Mouse (Mus musculus): ENCODE measurements around the gene Apol9b. TPM values are rescaled to one million over a fixed set of nuclear protein-coding genes. Genes with fewer than 3 reads are reported as not detected.

Gene Apol9b
- polyA plus RNA-seq, 1 experiment, result not detected

GRCm38 (mm10) chr15:77757586-77758226 is 28.9 kb downstream of the Apol9b start:
- TF ChIP-seq POLR2A (IDR thresholded peaks at IDR 0.05; ENCODE audit: borderline replicate concordance, extremely low read depth, insufficient read depth, insufficient read length, poor library complexity, severe bottlenecking) (no peak), CTCF (IDR thresholded peaks at IDR 0.05; ENCODE audit: borderline replicate concordance, extremely low read depth, insufficient read depth, insufficient read length) (no peak; the same call in 1 of the 2 replicates)
- no peak for DNase-seq (ENCODE audit: low read depth)

GRCm38 (mm10) chr15:77760037-77760436 is 31.2 kb downstream of the Apol9b start:
- no peak for DNase-seq (ENCODE audit: low read depth)
- TF ChIP-seq CTCF (IDR thresholded peaks at IDR 0.05; ENCODE audit: borderline replicate concordance, extremely low read depth, insufficient read depth, insufficient read length) (no peak), POLR2A (IDR thresholded peaks at IDR 0.05; ENCODE audit: borderline replicate concordance, extremely low read depth, insufficient read depth, insufficient read length, poor library complexity, severe bottlenecking) (no peak)

DNA sequence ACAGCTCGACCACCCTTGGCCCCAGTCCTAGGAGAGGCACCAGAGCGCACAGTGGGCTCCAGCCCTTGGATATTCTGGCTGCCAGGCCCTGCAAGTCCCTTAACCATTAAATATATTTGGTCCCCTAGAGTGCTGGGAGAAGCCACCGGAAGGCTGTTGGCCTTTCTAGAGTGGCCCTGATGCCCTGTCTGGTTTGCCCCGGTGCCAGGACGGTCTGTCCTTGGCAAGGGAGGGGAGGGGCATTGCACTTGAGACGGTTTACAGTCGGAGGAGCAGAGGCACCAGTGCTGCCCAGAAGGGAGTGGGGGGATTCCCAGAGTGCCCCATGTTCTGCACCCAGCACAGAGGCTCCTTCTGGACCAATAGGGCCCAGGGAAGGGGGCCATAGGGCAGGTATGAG is 32.2 kb downstream of the Apol9b start:
- TF ChIP-seq CTCF (IDR thresholded peaks at IDR 0.05; ENCODE audit: borderline replicate concordance, extremely low read depth, insufficient read depth, insufficient read length), result no peak
- DNase-seq (ENCODE audit: low read depth), result no peak

GRCm38 (mm10) chr15:77761561-77762380 is 32.9 kb downstream of the Apol9b start:
- TF ChIP-seq CTCF (IDR thresholded peaks at IDR 0.05; ENCODE audit: borderline replicate concordance, extremely low read depth, insufficient read depth, insufficient read length) (peak; percentile 69), POLR2A (IDR thresholded peaks at IDR 0.05; ENCODE audit: borderline replicate concordance, extremely low read depth, insufficient read depth, insufficient read length, poor library complexity, severe bottlenecking) (no peak)
- peak; percentile 30 for DNase-seq (ENCODE audit: low read depth)

DNA sequence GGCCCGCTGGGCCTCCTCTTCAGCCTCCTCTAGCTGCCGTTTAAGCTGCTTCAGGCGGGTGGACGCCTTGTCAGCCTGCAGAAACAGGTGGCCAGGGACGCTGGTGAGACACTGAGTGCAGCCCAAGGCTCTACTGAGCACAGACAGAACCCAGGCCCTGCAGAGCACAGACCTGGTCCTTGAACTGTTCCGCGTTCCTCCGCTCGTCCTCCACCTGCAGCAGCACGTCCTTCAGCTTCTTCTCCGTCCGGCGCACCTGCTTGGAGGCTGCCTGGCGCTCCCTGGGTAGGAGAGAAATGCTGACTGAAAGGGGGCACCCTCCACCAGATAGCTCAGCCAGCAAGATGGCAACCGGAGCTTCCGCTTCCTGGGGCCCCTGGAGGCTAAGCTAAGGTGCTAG is 34.2 kb downstream of the Apol9b start:
- no peak for DNase-seq (ENCODE audit: low read depth)
- TF ChIP-seq POLR2A (IDR thresholded peaks at IDR 0.05; ENCODE audit: borderline replicate concordance, extremely low read depth, insufficient read depth, insufficient read length, poor library complexity, severe bottlenecking), result no peak
- no peak for TF ChIP-seq CTCF (IDR thresholded peaks at IDR 0.05; ENCODE audit: borderline replicate concordance, extremely low read depth, insufficient read depth, insufficient read length)

GRCm38 (mm10) chr15:77763702-77764101 is 34.9 kb downstream of the Apol9b start:
- TF ChIP-seq CTCF (IDR thresholded peaks at IDR 0.05; ENCODE audit: borderline replicate concordance, extremely low read depth, insufficient read depth, insufficient read length) (no peak), POLR2A (IDR thresholded peaks at IDR 0.05; ENCODE audit: borderline replicate concordance, extremely low read depth, insufficient read depth, insufficient read length, poor library complexity, severe bottlenecking) (no peak)
- DNase-seq (ENCODE audit: low read depth), result no peak

- peak; percentile 29 for DNase-seq (ENCODE audit: low read depth)
- no peak for TF ChIP-seq CTCF (IDR thresholded peaks at IDR 0.05; ENCODE audit: borderline replicate concordance, extremely low read depth, insufficient read depth, insufficient read length)
- no peak for TF ChIP-seq POLR2A (IDR thresholded peaks at IDR 0.05; ENCODE audit: borderline replicate concordance, extremely low read depth, insufficient read depth, insufficient read length, poor library complexity, severe bottlenecking)
Observed at GRCm38 (mm10) chr15:77764391-77765006, 35.7 kb downstream of the Apol9b start.

DNA sequence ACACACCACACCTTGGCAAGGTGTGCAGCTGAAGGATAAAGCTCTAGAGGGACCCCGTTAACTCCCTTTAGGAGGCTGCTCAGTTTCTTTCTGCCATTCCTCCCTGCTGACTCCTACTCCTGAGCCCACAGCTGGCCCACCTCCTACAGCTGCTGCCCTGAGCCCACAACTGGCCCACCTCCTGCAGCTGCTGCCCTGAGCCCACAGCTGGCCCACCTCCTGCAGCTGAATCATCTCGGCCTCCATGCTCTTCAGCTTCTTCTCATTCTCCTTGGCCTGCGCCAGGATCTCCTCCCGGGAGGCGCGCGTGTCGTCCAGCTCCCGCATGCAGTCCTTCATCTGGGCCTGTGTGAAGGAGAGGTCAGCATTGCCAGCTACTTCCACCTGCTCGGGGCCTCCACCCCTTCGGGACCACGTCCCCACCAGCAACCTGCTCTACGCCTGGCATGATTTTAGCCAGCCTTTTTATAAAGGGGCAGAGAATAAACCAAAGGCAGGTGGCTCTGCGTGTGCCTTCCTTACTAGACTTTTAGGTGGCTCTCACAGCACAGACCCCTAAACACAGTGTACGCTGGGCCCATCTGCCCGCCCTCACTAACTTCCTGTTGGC is 36.8 kb downstream of the Apol9b start:
- DNase-seq (ENCODE audit: low read depth), result no peak
- TF ChIP-seq CTCF (IDR thresholded peaks at IDR 0.05; ENCODE audit: borderline replicate concordance, extremely low read depth, insufficient read depth, insufficient read length) (no peak), POLR2A (IDR thresholded peaks at IDR 0.05; ENCODE audit: borderline replicate concordance, extremely low read depth, insufficient read depth, insufficient read length, poor library complexity, severe bottlenecking) (no peak)

DNA sequence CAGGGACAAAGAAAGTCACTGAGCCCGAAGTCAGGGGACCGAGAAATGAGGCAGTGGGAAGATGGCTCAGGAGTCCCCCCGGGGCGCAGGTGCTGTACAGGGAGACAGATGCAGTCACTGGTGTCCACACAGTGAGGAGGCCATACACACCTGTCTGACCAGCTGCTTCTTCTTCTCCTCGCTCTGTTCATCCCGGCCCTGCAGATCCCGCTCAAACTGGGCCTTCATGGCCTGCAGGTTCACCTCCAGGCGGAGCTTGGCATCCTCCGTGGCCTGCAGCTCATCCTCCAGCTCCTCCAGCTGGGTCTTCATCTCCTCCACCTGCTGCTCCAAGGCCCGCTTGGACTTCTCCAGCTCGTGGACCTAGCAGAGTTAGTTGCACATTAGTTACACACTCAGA is 38.1 kb downstream of the Apol9b start:
- no peak for DNase-seq (ENCODE audit: low read depth)
- TF ChIP-seq CTCF (IDR thresholded peaks at IDR 0.05; ENCODE audit: borderline replicate concordance, extremely low read depth, insufficient read depth, insufficient read length) (no peak), POLR2A (IDR thresholded peaks at IDR 0.05; ENCODE audit: borderline replicate concordance, extremely low read depth, insufficient read depth, insufficient read length, poor library complexity, severe bottlenecking) (no peak)

- DNase-seq (ENCODE audit: low read depth), result no peak
- TF ChIP-seq POLR2A (IDR thresholded peaks at IDR 0.05; ENCODE audit: borderline replicate concordance, extremely low read depth, insufficient read depth, insufficient read length, poor library complexity, severe bottlenecking), result no peak
Observed at GRCm38 (mm10) chr15:77770341-77770740, 41.5 kb downstream of the Apol9b start.

- no peak for DNase-seq (ENCODE audit: low read depth)
- TF ChIP-seq POLR2A (IDR thresholded peaks at IDR 0.05; ENCODE audit: borderline replicate concordance, extremely low read depth, insufficient read depth, insufficient read length, poor library complexity, severe bottlenecking) (no peak), CTCF (IDR thresholded peaks at IDR 0.05; ENCODE audit: borderline replicate concordance, extremely low read depth, insufficient read depth, insufficient read length) (no peak)
Observed at GRCm38 (mm10) chr15:77770942-77771341, 42.1 kb downstream of the Apol9b start.
